In genomic region chr2:25551186-25551585, GRCm38 (mm10) we compare ENCODE assay signal across 8 mouse cellular contexts. TPM values are rescaled to one million over a fixed set of nuclear protein-coding genes. Genes with fewer than 3 reads are reported as not detected.
A peak's percentile ranks its signal among the peaks of the same experiment; 100 is the strongest.
DNase-seq lines count a peak whose midpoint lies in the region; ATAC-seq and TF ChIP-seq lines count a peak whose summit lies in the region.

No protein-coding gene starts in this region.

- TF ChIP-seq CTCF in gastrocnemius, adult 2 months (IDR thresholded peaks at IDR 0.05): peak; percentile 80

- no peaks in the 10 kb centered on the region for H3K27me3 ChIP-seq in hindbrain, embryonic 16.5 days (replicated peaks; ENCODE audit: control insufficient read depth, insufficient read depth, low read length)

- H3K4me3 ChIP-seq in gastrocnemius, adult 2 months: no peak overlapping the region
- H3K4me3 ChIP-seq in hindbrain, embryonic 16.5 days (ENCODE audit: low read length): no peak overlapping the region

- H3K4me1 ChIP-seq in hindbrain, embryonic 16.5 days (ENCODE audit: control insufficient read depth, insufficient read depth, low read depth, low read length): peaks cover under 1% of the 10 kb centered on the region; the same call in 1 of the 2 replicates

- 26% methylated on average over 5 of the region's 5 CpGs for WGBS in hindbrain, embryonic 16.5 days

- H3K4me2 ChIP-seq in hindbrain, embryonic 16.5 days (ENCODE audit: low read length): no peak overlapping the region

- ATAC-seq in hindbrain, embryonic 16.5 days: no peak

- no peaks in the 10 kb centered on the region for H3K9me3 ChIP-seq in hindbrain, embryonic 16.5 days (ENCODE audit: control insufficient read depth, low read length)

- no peak overlapping the region for H3K9ac ChIP-seq in hindbrain, embryonic 16.5 days (ENCODE audit: low read depth, low read length)

- no peaks in the 10 kb centered on the region for H3K36me3 ChIP-seq in hindbrain, embryonic 16.5 days (ENCODE audit: control insufficient read depth, insufficient read depth, low read length)

- DNase-seq in gastrocnemius, adult 2 months: peak; percentile 71
- DNase-seq in gastrocnemius, postnatal 25 days: no peak
- DNase-seq in right cerebral cortex, postnatal 10 days (ENCODE audit: low spot score in 2 of 2): peak; percentile 46 to 56
- no peak for DNase-seq in right cerebral cortex, postnatal 25 days
- DNase-seq in embryo, embryonic 10.5 days (ENCODE audit: low spot score): peak; percentile 64
- peak; percentile 70 for DNase-seq in lung, postnatal 10 days
- peak; percentile 62 for DNase-seq in thymus, postnatal 4 days

- intact Hi-C loops in gastrocnemius, adult 2 months (cut with DNase I): loop anchor here (2.0 to 5.0 kb wide), 2 partner anchors 42 to 129 kb away; partner anchors contain the start of gene Fut7

- no peak overlapping the region for H3K27ac ChIP-seq in gastrocnemius, adult 2 months
- H3K27ac ChIP-seq in hindbrain, embryonic 16.5 days (ENCODE audit: low read depth, low read length): no peak overlapping the region

RNA-seq across cellular contexts. Expression of gene Traf2, which starts 4.4 kb away (rescaled TPM):
- total RNA-seq in gastrocnemius, adult 2 months (2021): 10 to 100 TPM; 12.4 to 13.1 TPM
- total RNA-seq in gastrocnemius, postnatal 25 days (2021): 10 to 100 TPM; 10.5 to 10.9 TPM
- 16.8 and 17.8 TPM in 2 replicates for polyA plus RNA-seq in hindbrain, embryonic 16.5 days (2015; fragmentation: Nextera tagmentation; extraction: Ambion mirVana)

RNA-seq across cellular contexts. Expression of gene Edf1, which starts 6.5 kb away (rescaled TPM):
- total RNA-seq in gastrocnemius, adult 2 months (2021): 100 to 1,000 TPM; 152 to 179 TPM
- total RNA-seq in gastrocnemius, postnatal 25 days (2021): 100 to 1,000 TPM; 142 to 162 TPM
- 384 and 413 TPM in 2 replicates for polyA plus RNA-seq in hindbrain, embryonic 16.5 days (2015; fragmentation: Nextera tagmentation; extraction: Ambion mirVana)

RNA-seq across cellular contexts. Expression of gene Mamdc4, which starts 23.5 kb away (rescaled TPM):
- 1 to 10 TPM; 1.6 to 4.0 TPM for total RNA-seq in gastrocnemius, adult 2 months (2021)
- 1 to 10 TPM; 1.7 to 3.2 TPM for total RNA-seq in gastrocnemius, postnatal 25 days (2021)
- polyA plus RNA-seq in hindbrain, embryonic 16.5 days (2015; fragmentation: Nextera tagmentation; extraction: Ambion mirVana): 1.8 and 3.7 TPM in 2 replicates

RNA-seq across cellular contexts. Expression of gene Phpt1, which starts 23.8 kb away (rescaled TPM):
- total RNA-seq in gastrocnemius, adult 2 months (2021): 10 to 100 TPM; 52.7 to 64.7 TPM
- 10 to 100 TPM; 50.1 to 53.7 TPM for total RNA-seq in gastrocnemius, postnatal 25 days (2021)
- 164 and 178 TPM in 2 replicates for polyA plus RNA-seq in hindbrain, embryonic 16.5 days (2015; fragmentation: Nextera tagmentation; extraction: Ambion mirVana)

RNA-seq across cellular contexts. Expression of gene Ajm1, which starts 30.4 kb away (rescaled TPM):
- total RNA-seq in gastrocnemius, adult 2 months (2021): not detected
- total RNA-seq in gastrocnemius, postnatal 25 days (2021): not detected
- 12.0 and 15.1 TPM in 2 replicates for polyA plus RNA-seq in hindbrain, embryonic 16.5 days (2015; fragmentation: Nextera tagmentation; extraction: Ambion mirVana)

Comparison
In these comparisons a context has a peak if more than half of its experiments do, and no peak if none do; other contexts are left out.
1. DNase-seq: peak in gastrocnemius, adult 2 months (single experiment), right cerebral cortex, postnatal 10 days (2 of 2), embryo, embryonic 10.5 days (single experiment), lung, postnatal 10 days (single experiment) and thymus, postnatal 4 days (single experiment); none in gastrocnemius, postnatal 25 days (single experiment) and right cerebral cortex, postnatal 25 days (single experiment).